Mouse (Mus musculus) neural tube, embryonic 10.5 days (tissue): Measurements from ENCODE around the gene Sh3kbp1.

Source experiments
- DNase-seq: peaks from one replicate; pipeline ENCODE4 v3.0.0-alpha.2; 2017; ENCODE audit warnings: low spot score; ENCODE audit errors: extremely low spot score

The Sh3kbp1 gene

DNA sequence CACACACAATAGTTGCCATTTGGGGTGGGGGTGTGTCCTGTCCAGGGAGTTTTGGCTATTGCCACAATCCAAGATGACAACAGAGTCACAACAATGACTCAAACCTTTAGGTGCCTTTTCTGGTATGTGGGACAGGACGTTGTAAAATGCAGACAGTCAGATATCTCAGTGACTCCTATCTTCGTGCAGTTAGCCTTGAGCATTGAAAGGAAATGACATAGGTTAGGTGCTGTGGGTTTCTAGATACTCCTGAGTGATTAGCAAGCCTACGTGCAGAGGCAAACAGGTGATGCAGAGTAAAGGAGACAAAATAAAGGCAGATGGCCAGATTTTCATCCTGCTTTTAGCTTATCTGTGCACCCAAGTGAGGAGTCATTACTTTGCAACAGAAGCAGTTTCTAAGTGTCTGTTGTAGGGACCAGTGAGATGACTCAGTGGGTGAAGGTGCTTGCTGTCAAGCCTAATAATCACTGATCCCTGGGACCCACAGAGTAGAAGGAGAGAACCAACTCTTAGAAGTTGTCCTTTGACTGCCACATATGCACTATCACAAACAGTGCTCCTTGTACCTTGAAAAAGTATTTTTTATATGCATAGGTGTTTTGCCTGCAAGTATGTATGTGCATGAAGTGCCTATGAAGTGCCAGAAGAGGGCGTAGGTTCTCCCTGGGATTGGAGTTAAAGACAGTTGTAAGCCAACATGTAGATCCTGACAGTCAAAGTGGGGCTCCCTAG is 50.7 kb downstream of the Sh3kbp1 start:
- no peak for DNase-seq

DNA sequence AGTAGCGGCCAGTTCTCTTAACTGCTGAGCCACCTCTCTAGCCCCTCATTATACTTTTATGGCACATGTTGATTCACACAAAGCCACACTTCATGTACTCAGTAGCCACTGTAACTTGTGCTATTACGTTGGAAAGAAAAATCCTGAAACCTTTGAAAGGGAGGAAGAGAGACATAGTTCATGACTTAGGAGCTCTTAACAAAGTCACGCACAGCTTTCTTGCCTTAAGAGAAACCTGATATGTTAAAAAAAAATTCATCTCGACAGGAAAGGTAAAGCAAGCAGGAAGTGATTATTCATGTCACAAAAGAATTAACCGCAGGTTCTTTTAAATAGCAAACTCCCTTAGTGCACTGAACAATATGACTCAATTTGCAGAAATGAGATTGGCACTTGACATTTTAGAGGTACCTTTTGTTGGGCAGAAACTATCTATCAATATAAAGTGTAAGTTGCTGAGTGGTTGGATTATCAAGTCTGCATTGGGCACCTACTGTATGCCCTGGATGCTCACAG is 51.3 kb downstream of the Sh3kbp1 start:
- DNase-seq: no peak

DNA sequence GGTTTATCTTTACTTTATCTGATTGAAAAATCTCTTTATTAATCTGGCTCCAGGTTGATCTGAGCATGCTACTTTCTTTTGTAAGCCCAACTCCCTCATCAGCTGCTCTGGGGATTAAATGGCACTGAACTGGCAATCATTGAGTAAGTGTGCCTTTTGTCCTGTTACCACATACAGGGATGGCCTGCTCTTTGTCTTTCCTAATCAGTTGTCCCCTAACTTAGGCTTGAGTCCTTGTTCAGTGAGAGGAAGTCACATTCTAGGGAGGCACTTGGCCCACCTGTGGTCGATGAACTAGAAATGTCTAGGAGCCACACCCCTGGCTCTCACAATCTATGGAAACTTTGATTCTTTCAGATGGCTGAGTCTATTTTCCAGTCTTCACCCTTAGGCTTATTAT is 58.4 kb downstream of the Sh3kbp1 start:
- no peak for DNase-seq

DNA sequence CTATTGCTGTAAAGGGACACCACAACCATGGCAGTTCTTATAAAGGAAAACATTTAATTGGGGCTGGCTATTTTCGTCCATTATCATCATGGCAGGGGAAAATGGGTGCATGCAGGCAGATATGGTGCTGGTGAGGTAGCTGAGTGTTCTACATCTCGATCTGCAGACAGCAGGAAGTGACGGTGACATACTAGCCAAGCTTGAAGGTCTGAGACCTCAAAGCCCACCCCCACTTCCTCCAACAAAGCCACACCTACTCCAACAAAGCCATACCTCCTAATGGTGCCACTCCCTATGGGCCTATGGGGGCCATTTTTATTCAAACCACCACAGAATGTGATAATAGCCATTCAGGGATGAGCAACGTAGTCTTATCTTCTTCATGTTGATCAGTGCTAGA is 59.8 kb downstream of the Sh3kbp1 start:
- no peak for DNase-seq

DNA sequence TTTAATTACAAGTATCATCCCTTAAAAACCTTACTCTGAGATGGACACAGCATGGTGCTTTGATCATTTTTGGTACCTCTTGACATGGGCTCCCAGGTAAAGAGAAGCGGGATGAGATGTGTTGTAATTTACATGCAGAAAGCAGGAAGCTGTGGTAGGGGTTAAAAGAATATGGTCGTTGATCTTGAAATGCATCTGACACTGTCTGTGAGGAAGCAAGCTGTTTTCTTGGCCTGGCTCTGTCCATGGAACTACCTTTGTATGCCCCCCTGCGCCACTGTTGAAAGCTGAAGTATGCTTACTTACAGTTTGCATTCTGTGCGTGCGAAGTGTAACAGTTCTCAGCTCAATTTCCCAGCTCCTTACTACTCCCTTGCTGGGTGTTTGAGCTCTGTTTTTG is 61.6 kb downstream of the Sh3kbp1 start:
- DNase-seq: no peak

DNA sequence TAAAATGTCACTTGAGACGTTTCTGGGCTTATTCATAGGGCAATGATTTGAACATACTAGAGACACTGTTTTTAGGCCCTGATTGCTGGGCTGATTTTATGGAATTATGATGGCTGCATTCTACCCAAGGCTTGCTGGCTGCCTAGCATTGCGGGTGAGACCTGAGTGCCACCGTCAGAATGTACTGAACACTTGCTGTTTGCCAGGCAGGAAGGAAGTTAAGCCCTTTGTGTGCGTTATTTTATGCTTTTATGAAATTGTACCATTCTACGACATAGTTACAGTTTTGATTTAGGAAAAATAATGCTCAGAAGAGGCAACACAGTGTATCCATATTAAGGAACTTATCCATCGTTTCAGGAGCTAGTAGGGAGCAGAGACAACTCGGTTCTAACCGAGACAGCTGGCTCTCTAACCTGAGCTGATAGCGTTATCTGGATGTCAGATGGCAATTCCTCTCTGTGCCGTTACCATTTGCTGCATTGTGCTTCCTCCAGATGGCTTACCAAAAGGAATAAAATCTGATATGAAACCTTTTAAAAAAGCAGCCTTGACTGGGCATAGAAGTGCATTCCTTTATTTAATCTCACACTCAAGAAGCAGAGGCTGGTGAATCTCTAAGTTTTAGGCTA is 62.8 kb downstream of the Sh3kbp1 start:
- no peak for DNase-seq

DNA sequence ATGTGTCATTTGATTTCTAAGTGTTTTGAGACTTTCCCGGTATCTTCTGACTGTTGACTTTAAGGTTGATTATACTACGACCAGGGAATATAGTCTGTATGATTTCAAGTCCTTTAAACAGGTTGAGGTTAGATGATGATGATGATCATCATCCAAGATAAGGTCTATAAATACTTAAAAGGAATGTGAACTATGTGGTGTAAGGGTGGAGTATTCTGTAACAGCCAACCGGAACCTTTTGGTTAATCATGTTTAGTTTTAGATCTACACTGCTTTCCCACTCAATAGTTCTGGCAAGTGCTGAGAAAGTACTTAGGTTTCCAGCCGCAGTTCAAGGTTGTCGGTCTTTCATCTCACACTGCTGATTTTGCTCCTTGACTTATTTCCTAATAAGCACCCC is 66.1 kb downstream of the Sh3kbp1 start:
- DNase-seq: no peak

DNA sequence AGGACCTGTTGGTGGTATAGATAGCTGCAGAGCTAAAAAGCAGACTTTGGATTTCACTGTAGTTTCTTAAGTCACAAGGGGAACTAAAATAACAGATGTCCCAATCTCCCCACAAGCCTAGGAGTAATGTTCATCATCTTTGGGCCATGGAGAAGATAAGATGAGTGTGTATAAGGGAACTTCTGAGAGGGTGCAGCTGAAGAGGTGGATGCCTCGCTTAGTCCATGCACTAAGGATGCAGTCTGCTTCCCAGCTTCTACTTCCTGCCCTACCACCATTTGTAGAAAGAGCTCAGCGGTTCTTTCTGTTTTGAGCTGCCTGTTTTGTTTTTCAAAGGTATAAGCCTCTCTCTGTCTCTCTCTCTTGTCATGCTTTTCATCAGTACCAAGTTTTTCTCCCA is 69.5 kb downstream of the Sh3kbp1 start:
- no peak for DNase-seq

DNA sequence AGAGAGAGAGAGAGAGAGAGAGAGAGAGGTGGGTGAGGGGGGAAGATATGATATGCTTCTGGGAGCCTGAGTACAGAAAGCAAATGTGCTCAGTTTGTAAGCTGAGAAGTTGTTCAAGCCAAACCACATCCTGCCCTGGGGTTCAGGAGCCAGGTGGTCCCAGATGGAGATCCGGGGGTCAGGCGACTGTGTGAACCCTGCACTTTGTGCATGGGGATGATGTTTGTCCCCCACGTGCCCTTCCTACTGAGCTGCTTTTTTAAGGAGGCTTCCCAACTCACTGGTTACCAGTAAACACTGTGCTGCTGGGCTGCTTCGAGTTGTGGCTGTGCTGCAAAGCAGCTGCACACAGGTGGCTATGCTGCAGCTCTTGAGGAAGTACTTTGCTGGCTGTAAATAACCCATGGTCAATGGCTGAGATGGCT is 70.0 kb downstream of the Sh3kbp1 start:
- no peak for DNase-seq

DNA sequence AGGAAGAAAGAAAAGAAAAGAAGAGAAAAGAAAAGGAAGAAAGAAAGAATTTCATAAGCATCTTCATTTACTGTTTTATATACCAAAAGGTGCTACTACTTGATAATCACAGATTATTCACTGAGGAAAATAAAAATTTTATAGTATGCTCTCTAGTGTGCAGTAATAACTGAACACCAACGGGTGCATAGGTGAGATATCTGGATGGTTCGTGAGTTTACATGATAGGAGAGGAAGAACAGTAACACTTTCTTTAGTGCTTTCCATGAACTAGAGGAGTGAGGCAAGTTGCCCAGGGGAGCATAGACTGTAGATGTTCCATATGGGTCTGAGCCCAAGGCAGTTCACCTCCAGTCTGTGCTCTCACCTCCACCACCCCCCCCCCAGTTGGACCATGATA is 75.8 kb downstream of the Sh3kbp1 start:
- DNase-seq: no peak

DNA sequence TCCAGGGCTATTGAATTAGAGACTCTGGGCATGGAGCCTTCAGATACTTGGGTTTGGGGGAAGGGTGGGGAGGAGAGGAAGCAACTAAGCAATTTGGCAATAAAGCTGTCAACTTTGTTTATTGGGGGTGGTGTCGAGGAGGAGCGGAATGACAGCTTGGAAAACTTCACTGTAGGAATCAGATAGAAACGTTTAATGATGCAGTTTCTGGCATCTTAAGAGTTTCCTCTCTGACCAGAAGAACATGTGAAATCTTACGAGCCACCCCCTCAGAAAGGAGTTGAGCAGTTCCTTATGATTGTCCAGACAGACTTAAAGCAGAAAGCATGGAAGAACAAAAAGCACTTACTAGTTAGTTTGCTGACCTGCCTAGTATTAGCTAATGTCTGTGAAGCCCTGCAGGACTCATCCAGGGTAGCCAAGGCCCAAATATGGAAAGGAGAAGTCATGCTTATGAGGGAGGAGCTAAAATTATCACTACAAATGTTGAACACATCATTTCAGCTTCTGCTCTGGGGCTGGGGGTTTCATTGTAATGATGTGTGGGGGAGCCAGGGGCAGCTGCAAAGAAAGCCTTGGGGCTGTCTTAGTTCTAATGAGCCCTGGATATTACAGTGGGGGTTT is 77.4 kb downstream of the Sh3kbp1 start:
- DNase-seq: no peak

DNA sequence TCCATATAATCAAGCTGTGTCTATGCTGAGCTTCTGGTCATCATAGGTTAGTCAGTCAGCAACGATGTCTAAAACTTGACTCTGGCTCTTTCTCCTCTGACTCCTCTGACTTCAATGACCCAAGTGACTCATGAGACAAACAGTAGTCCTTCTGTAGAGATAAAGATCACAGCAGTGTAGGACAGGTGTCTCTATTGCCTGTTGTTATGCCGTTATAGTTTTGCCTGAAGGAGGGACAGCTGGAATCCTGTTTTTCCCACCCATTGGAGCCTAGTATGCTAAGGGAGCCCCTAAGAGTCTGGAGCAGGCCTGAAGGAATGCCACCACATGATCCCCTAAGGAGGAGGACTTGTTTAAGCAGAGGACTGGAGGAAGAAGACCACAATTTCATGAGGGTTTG is 78.3 kb downstream of the Sh3kbp1 start:
- DNase-seq: no peak

DNA sequence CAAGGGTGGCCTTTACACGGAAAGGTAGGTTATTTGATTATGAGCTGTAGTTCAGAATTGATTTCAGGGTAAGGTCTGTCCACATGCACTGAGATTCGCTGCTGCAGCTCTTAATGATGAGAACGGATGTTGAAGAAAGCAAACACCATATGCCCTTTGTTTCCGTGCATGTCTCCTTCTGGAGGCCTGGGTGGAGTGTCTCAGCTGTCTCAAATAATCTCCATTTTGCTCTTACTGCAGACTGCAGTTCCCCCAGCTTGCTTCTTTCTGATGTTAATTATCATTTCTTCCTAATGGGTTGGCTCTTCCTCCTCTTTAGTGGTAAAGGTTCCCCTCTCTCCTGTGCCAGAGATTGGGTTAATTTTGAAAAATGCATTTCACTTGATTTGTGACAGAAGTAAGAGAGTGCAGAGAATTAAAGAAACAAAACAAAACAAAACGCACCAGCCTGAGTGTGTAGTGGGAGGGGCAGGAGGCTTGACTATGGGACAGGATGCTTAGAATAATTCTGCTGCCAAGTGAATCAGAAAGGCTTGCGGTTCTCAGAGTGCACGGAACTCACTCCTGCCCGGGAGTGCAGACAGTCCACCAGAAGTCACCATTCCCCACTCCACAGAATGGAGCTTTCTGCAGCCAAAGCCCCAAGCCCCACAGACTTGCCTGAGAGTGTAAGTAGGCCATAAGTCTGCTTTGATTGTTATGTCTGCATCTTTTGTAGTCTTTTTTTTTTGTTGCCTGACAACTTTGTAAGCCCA is 81.2 kb downstream of the Sh3kbp1 start:
- DNase-seq: no peak

DNA sequence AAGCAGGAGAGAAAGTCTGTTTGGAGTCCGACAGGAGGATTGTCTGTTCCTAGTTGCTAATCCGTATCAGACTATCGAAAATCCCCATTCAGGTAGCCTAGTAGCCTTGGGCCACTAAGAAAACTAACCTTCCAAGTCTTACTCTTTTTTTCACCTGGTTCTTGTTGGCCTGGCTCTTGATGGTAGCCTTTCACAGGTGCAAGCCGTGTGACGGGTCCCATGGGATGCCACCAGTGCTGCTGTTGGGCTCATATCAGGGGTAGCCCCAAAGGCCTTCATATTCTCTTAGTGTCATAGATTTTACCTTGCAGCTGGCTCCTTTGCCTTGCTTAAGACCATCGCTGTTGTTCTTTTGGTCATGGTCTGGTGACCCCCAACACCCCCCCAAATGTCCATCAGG is 82.2 kb downstream of the Sh3kbp1 start:
- no peak for DNase-seq

DNA sequence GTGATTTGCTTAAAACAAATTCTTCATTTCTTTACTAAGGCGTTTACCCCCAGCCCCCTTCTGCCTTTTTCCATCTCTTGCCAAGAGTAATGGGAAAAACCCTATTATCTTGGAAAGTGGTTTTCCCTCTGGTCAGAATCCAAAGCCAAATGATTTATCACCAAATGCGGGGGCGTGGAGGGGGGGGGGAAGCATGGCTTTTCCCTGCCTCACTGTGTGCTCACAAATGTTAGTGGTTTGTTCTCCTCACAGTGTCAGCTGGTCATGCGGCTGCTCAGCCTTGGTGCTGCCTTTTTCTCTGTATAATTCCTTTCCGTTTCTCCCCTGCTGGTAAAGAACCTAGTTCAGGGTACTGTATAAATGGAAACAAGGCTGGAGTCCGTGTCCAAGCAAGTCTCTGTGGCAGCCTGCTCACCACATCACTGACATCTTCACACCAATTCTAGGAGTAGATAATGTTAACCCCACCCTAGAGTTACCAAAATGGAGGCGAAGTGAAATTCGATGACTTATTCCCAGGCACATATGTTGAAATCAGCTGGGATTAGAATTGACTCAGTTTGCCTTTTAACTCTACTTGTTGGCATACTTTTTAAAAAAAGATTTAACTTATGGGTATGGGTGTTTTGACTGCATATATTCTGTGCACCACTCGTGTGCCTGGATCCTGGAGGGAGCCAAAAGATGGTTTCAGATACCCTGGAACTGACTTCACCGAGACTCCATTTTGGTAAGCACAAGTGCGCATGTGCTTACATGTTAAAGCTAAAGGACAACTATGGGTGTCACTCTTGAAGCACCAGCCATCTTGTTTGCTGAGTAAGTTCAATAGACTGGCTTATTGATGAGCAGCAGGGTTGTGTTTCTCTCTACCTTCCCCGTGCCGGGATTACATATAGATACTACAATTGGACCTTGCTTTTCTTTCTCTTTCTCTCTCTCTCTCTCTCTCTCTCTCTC is 84.3 kb downstream of the Sh3kbp1 start:
- no peak for DNase-seq

DNA sequence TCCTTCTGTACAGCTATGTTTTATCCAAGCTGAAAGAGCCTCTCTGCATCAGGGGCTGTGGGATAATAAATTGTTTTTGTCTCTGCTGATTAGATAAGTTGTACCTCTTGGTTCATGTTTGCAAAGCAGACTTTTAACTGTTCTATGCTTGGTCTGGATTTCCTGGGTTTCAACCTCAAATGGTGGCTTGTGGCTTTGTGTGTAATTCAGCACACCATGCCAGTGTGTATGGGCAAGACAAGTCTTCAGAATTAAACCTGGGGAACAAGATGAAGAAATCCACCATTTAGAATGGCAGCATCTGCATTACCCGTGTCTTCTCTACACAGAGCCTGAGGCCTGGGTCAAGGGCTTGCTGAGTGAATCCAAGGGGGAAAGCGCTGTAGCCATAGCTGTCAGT is 86.1 kb downstream of the Sh3kbp1 start:
- DNase-seq: no peak

DNA sequence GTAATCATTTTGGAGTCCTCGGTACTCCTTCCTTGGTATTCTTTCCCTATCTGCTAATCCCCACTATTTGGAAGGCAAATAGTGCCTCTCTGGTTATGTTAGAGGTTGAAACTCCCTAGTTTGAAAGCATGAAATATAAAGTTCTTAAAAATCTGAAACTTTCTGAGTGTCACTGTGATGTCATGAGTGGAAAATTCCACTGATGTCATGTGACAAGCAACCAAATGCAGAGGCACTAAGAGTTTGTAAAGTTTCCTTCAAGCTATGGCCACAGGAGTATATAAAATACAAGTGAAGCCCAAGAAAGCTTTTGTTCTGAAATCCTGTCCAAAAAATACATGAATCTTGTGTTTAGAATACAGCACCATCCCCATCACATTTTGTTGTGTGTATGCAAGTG is 94.3 kb downstream of the Sh3kbp1 start:
- no peak for DNase-seq

DNA sequence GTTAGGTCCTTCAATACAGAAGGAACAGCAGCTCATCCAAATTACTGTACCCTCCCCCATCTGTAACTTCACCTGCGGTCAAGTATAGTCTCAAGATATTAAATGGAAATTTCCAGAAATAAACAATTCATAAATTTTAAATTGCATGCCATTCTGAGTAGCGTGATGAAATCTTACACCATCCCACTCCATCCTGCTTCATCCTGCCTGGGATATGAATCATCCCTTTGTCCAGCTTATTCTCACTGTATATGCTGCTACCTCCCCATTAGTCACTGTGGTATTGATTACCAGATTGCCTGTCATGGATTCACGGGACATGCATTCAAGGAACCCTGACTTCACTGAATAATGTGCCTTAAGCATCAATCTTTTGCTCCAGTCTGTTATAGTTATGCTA is 104.3 kb downstream of the Sh3kbp1 start:
- DNase-seq: no peak

DNA sequence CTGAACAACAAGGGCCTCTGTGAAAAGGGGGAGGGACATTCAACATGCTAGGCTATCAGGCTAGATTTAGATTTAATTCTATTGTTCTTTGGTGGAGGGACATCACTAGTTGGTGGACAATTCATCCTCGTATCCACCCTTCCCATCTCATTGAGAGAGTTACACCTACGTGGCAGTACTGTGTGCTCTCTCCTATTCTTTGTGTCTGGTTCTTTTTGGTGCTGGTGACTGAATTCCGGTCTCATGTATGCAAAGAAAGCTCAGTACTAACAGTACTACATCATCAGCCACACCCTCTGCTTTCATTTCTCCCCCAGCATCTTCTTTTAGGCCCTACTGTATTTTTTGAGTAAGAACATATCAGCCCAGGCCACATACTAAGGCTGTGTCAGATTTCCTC is 105.8 kb downstream of the Sh3kbp1 start:
- no peak for DNase-seq

DNA sequence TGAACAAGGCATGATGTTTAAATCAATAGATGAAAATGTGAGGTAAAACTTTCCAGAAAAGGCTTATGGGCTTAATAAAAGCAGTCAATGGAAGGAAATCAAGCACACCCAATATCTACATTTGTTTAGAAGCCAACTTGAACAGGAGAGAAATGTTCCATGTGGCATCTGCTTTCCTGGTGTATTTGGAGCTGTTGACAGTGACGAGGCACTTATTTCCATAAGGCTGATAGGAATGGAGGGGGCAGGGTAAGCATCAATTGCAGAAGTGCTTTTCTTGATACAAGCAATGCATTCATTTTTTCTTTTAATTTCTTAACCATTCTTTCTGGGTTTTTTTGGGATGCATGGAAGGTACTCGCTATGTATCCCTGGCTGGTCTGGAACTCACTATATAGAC is 106.9 kb downstream of the Sh3kbp1 start:
- DNase-seq: no peak
